Mouse (Mus musculus) Muller cell, postnatal 12 days (primary cell): ENCODE results near the gene Prkch.

Experiments used
- DNase-seq: peaks from one replicate; pipeline ENCODE4 v3.0.0-alpha.2; 2015; ENCODE audit errors: inconsistent ontology term

Gene Prkch

GRCm38 (mm10) chr12:73610831-73611370 lies 26.3 kb downstream of the Prkch start:
- DNase-seq, result no peak

GRCm38 (mm10) chr12:73611741-73612140 lies 27.1 kb downstream of the Prkch start:
- no peak for DNase-seq

GRCm38 (mm10) chr12:73613183-73613582 lies 28.6 kb downstream of the Prkch start:
- no peak for DNase-seq

- DNase-seq, result peak; percentile 10
Measured at GRCm38 (mm10) chr12:73617652-73618051, 33.1 kb downstream of the Prkch start.

GRCm38 (mm10) chr12:73625277-73626032 lies 40.9 kb downstream of the Prkch start:
- DNase-seq, result no peak

GRCm38 (mm10) chr12:73627902-73628301 lies 43.3 kb downstream of the Prkch start:
- DNase-seq, result no peak

GRCm38 (mm10) chr12:73630596-73630995 lies 46.0 kb downstream of the Prkch start:
- no peak for DNase-seq

- DNase-seq, result no peak
Measured at GRCm38 (mm10) chr12:73631148-73631547, 46.6 kb downstream of the Prkch start.

- no peak for DNase-seq
Measured at GRCm38 (mm10) chr12:73632671-73633244, 48.2 kb downstream of the Prkch start.

GRCm38 (mm10) chr12:73633707-73634106 lies 49.1 kb downstream of the Prkch start:
- DNase-seq, result no peak

- DNase-seq, result no peak
Measured at GRCm38 (mm10) chr12:73639571-73639970, 55.0 kb downstream of the Prkch start.

- DNase-seq, result no peak
Measured at GRCm38 (mm10) chr12:73641183-73641582, 56.6 kb downstream of the Prkch start.

- DNase-seq, result no peak
Measured at GRCm38 (mm10) chr12:73645216-73645615, 60.6 kb downstream of the Prkch start.

GRCm38 (mm10) chr12:73647686-73648085 lies 63.1 kb downstream of the Prkch start:
- no peak for DNase-seq

GRCm38 (mm10) chr12:73656568-73657204 lies 72.1 kb downstream of the Prkch start:
- DNase-seq, result no peak

GRCm38 (mm10) chr12:73663421-73663820 lies 78.8 kb downstream of the Prkch start:
- DNase-seq, result no peak

- DNase-seq, result peak; percentile 12
Measured at GRCm38 (mm10) chr12:73666701-73667100, 82.1 kb downstream of the Prkch start.

- DNase-seq, result no peak
Measured at GRCm38 (mm10) chr12:73667607-73668006, 83.0 kb downstream of the Prkch start.

GRCm38 (mm10) chr12:73670739-73671138 lies 86.1 kb downstream of the Prkch start:
- DNase-seq, result no peak

GRCm38 (mm10) chr12:73671540-73671939 lies 86.9 kb downstream of the Prkch start:
- no peak for DNase-seq

GRCm38 (mm10) chr12:73672007-73672406 lies 87.4 kb downstream of the Prkch start:
- DNase-seq, result no peak

- no peak for DNase-seq
Measured at GRCm38 (mm10) chr12:73673783-73674182, 89.2 kb downstream of the Prkch start.

GRCm38 (mm10) chr12:73675212-73675611 lies 90.6 kb downstream of the Prkch start:
- no peak for DNase-seq
